Mouse (Mus musculus): Measurements from ENCODE around the gene Llgl2. TPM values are rescaled to one million over a fixed set of nuclear protein-coding genes. Genes with fewer than 3 reads are reported as not detected.

The Llgl2 gene
- total and polyA plus RNA-seq, 2 experiments from 2014 or later, result 0.51 to 0.99 TPM

GRCm38 (mm10) chr11:115898886-115899285 is 75.0 kb downstream of the Llgl2 start:
- WGBS, result 15% methylated on average over 4 of the region's 4 CpGs
- DNase-seq (ENCODE audit: low spot score), result peak; percentile 76
- ATAC-seq (ENCODE audit: low FRiP score), result peak; percentile 69

GRCm38 (mm10) chr11:115899486-115900266 is 75.8 kb downstream of the Llgl2 start, which contains the start of gene Smim5:
Gene Smim5 (plus strand): TSS chr11:115899966.
- DNase-seq (ENCODE audit: low spot score) (peak; percentile 42), ATAC-seq (ENCODE audit: low FRiP score) (no peak)
- Histone ChIP-seq H3K36me3 (ENCODE audit: insufficient read depth, low read length) (peaks cover 23% of the 10 kb centered on the region), H3K27ac (ENCODE audit: low read depth, low read length) (no peak within 1 kb of the TSS), H3K9me3 (ENCODE audit: low read length) (no peaks in the 10 kb centered on the region), H3K27me3 (ENCODE audit: insufficient read depth, low read length) (no peaks in the 10 kb centered on the region), H3K4me2 (ENCODE audit: low read depth, low read length, poor library complexity, severe bottlenecking) (no peak within 1 kb of the TSS), H3K4me1 (ENCODE audit: insufficient read depth, low read length) (no peaks in the 10 kb centered on the region), H3K9ac (replicated peaks; ENCODE audit: low read length, poor library complexity, severe bottlenecking) (no peak within 1 kb of the TSS), H3K4me3 (ENCODE audit: low read depth, low read length) (no peak within 1 kb of the TSS)
- WGBS, result 34% methylated on average over 16 of the region's 16 CpGs
- TF ChIP-seq CTCF (IDR thresholded peaks at IDR 0.05), result no peak

More at GRCm38 (mm10) chr11:115898886-115899285, 75.0 kb downstream of the Llgl2 start:
- H3K27ac ChIP-seq (ENCODE audit: low read depth, low read length), result no peak overlapping the region
- H3K4me2 ChIP-seq (ENCODE audit: low read depth, low read length, poor library complexity, severe bottlenecking), result no peak overlapping the region
- H3K4me3 ChIP-seq (ENCODE audit: low read depth, low read length), result no peak overlapping the region
- peak; percentile 67 for TF ChIP-seq CTCF (IDR thresholded peaks at IDR 0.05)
- no peaks in the 10 kb centered on the region for H3K27me3 ChIP-seq (ENCODE audit: insufficient read depth, low read length)
- no peak overlapping the region for H3K9ac ChIP-seq (replicated peaks; ENCODE audit: low read length, poor library complexity, severe bottlenecking)
- no peaks in the 10 kb centered on the region for H3K4me1 ChIP-seq (ENCODE audit: insufficient read depth, low read length)
- peaks cover 24% of the 10 kb centered on the region for H3K36me3 ChIP-seq (ENCODE audit: insufficient read depth, low read length)
- H3K9me3 ChIP-seq (ENCODE audit: low read length), result no peaks in the 10 kb centered on the region

- H3K4me2 ChIP-seq (ENCODE audit: low read depth, low read length, poor library complexity, severe bottlenecking), result no peak overlapping the region
- DNase-seq (ENCODE audit: low spot score), result no peak
- 69% methylated on average over 8 of the region's 8 CpGs for WGBS
Observed at GRCm38 (mm10) chr11:115900561-115901337, 76.9 kb downstream of the Llgl2 start.

DNA sequence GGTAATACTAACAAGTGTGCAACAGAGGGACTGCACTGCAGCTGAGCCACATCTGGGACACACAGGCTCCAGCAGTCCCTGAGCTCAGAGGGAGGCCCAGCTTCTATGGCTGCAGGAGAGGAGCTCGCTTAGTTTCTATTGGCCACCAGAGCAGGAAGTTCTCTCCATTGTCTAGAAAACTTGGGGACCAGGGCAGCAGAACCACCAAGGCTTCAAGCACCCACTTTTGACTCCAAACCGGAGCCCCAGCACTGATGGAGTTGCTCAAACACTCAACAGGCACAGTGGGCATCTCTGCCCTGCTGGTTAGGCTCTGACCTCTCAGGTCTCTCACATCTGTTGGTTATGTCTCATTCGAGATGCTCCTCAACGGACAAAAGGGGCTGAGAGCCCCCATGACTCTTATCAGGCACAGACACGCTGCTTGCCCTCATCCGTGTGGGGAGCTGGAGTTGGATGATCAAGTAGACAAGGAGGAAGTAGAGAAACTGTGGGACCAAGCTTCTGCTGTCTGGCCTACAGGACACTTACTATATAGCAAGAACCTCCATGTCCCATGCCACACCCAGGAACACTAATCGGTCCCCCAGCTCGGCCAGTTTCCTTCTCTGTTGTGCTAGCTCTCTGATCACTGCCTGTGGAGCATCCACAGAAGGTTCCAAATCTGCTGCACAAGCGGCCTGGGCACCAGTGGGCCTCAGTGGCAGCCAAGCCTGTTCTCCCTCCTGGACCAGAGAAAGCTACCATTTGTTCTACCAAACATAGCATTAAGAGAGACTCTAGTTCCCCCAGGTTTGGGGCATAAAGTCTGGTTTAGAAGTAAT is 77.7 kb downstream of the Llgl2 start:
- no peak overlapping the region for H3K9ac ChIP-seq (replicated peaks; ENCODE audit: low read length, poor library complexity, severe bottlenecking)
- no peak overlapping the region for H3K4me2 ChIP-seq (ENCODE audit: low read depth, low read length, poor library complexity, severe bottlenecking)
- no peaks in the 10 kb centered on the region for H3K27me3 ChIP-seq (ENCODE audit: insufficient read depth, low read length)
- no peak for TF ChIP-seq CTCF (IDR thresholded peaks at IDR 0.05)
- WGBS, result 89% methylated on average over 9 of the region's 9 CpGs
- ATAC-seq (ENCODE audit: low FRiP score) (no peak), DNase-seq (ENCODE audit: low spot score) (no peak)
- H3K4me1 ChIP-seq (ENCODE audit: insufficient read depth, low read length), result no peaks in the 10 kb centered on the region
- H3K9me3 ChIP-seq (ENCODE audit: low read length), result no peaks in the 10 kb centered on the region
- no peak overlapping the region for H3K27ac ChIP-seq (ENCODE audit: low read depth, low read length)
- H3K4me3 ChIP-seq (ENCODE audit: low read depth, low read length), result no peak overlapping the region
- peaks cover 6% of the 10 kb centered on the region for H3K36me3 ChIP-seq (ENCODE audit: insufficient read depth, low read length)

More at GRCm38 (mm10) chr11:115900561-115901337, 76.9 kb downstream of the Llgl2 start:
- no peak overlapping the region for H3K4me3 ChIP-seq (ENCODE audit: low read depth, low read length)
- TF ChIP-seq CTCF (IDR thresholded peaks at IDR 0.05), result no peak
- ATAC-seq (ENCODE audit: low FRiP score), result no peak
- H3K27me3 ChIP-seq (ENCODE audit: insufficient read depth, low read length), result no peaks in the 10 kb centered on the region
- H3K4me1 ChIP-seq (ENCODE audit: insufficient read depth, low read length), result no peaks in the 10 kb centered on the region
- peaks cover 13% of the 10 kb centered on the region for H3K36me3 ChIP-seq (ENCODE audit: insufficient read depth, low read length)
- H3K9me3 ChIP-seq (ENCODE audit: low read length), result no peaks in the 10 kb centered on the region
- H3K9ac ChIP-seq (replicated peaks; ENCODE audit: low read length, poor library complexity, severe bottlenecking), result no peak overlapping the region
- no peak overlapping the region for H3K27ac ChIP-seq (ENCODE audit: low read depth, low read length)

- no peak for DNase-seq (ENCODE audit: low spot score)
- TF ChIP-seq CTCF (IDR thresholded peaks at IDR 0.05), result no peak
- H3K27ac ChIP-seq (ENCODE audit: low read depth, low read length), result no peak overlapping the region
- no peaks in the 10 kb centered on the region for H3K9me3 ChIP-seq (ENCODE audit: low read length)
- H3K4me2 ChIP-seq (ENCODE audit: low read depth, low read length, poor library complexity, severe bottlenecking), result no peak overlapping the region
- 76% methylated on average over 5 of the region's 5 CpGs for WGBS
- H3K36me3 ChIP-seq (ENCODE audit: insufficient read depth, low read length), result no peaks in the 10 kb centered on the region
- no peaks in the 10 kb centered on the region for H3K27me3 ChIP-seq (ENCODE audit: insufficient read depth, low read length)
- no peak overlapping the region for H3K4me3 ChIP-seq (ENCODE audit: low read depth, low read length)
- no peak for ATAC-seq (ENCODE audit: low FRiP score)
- H3K4me1 ChIP-seq (ENCODE audit: insufficient read depth, low read length), result no peaks in the 10 kb centered on the region
- H3K9ac ChIP-seq (replicated peaks; ENCODE audit: low read length, poor library complexity, severe bottlenecking), result no peak overlapping the region
Observed at GRCm38 (mm10) chr11:115902177-115902576, 78.3 kb downstream of the Llgl2 start.
